Mouse (Mus musculus): ENCODE measurements around the gene Mcm7.
"Not testable (repeated sequence)": the region's sequence is repeated elsewhere in the genome, so short reads cannot be mapped to it uniquely, and the experiment has no call there.

Mcm7 gene

DNA sequence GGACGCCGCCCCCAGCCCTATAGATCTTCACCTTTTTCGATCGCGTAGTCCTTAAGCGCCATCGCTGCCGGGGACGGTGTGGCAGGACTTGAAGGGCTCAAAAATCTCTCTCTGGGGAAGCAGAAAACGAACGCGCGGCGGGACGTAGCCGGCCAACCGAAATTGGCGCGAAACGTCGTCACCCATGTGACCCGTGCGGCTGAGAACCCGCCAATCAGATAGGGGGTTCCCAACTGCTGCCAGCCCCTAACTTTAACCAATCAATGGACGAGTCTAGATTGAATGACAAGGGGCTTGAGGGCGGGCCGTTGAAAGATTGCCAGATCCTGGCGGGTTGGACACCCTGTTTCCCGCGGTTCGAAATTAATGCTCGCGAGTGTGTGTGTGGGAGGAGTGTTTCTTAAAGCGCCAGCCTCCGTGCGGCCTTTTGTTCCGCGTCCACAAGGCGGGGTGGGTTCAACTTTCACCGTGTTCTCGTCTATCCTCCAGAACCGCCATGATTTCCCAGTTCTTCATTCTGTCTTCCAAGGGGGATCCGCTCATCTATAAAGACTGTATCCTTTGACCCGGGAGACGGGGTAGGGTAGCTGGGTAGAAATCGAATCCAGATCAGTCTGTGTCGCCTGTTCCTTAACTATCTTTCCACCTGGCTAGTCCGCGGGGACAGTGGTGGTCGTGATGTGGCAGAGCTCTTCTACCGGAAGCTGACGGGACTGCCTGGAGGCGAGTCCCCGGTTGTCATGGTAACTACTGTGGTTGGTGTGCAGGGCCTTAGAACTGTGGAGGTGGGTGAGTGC lies at the start of gene Mcm7, which contains the start of gene Ap4m1:
Gene Mcm7, minus strand, starts transcription at position 728 of the 797 bp plus-strand sequence.
Gene Ap4m1, plus strand, starts transcription at position 308 of the 797 bp plus-strand sequence.
- DNase-seq, result peak; percentile 99

DNA sequence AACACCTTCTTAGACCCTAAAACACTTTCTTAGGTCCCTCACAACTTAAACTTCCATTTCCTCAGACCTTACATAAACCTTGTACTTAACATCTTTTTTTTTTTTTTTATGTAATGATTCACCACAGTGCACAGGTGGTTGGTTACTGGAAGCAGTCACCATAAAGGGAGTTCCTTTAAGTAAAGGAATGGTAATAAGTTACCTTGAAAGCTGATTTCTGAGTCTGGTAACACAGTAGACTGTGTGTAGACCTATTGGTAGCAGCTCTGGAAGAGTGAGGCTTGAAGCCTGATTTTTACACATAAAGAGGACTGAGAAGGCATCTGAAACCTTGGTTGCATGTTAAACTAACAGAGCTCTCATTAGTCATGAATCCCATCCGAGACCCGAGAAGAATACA lies 47.6 kb upstream of the Mcm7 start:
- no peak for DNase-seq

GRCm38 (mm10) chr5:138216632-138217031 lies 44.4 kb upstream of the Mcm7 start:
- not testable (repeated sequence) for DNase-seq

DNA sequence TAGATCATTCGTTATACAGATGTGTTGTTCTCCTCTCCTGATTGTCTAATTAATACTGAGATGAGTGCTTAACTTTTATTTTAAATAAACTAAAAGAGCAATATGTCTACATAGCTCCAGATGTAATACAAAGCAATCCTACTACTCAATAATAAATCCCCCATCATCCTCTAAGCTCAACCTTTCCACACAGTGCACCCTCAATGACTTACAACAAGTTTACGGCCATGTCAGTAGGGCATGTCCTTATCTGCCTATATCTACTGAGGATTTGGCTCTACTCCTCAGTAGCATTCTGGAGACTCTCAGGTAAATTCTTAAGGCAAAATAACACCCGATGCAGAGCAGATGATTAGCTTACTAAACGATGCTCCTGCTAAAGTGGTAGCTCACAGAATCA lies 35.7 kb upstream of the Mcm7 start:
- no peak for DNase-seq

DNA sequence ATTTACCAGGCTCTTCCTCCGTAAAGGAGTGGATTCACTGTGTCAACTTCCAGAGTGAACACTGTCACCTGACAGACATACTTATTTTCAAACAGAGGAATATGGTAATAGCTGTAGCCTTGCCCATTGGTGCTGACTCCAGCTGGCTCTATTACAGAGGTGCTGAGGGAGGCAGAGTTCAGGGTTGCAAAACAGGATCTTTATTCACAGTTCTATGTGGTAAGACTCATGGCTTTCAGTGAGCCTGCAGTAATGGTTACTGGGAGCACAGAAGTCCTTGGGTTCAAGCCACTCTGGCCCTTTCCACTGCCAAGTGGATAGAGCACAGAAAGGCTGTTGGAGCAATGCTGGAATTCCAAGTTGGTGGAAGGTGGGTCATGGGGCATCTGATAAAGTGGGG lies 35.0 kb upstream of the Mcm7 start:
- no peak for DNase-seq

- peak in 1 of 2 experiments; percentile 44 for DNase-seq
Observed at GRCm38 (mm10) chr5:138202086-138202485, 29.9 kb upstream of the Mcm7 start.

- DNase-seq, result peak in 1 of 2 experiments; percentile 38
Observed at GRCm38 (mm10) chr5:138199576-138199975, 27.4 kb upstream of the Mcm7 start.

- no peak for DNase-seq
Observed at GRCm38 (mm10) chr5:138195463-138195862, 23.2 kb upstream of the Mcm7 start.

GRCm38 (mm10) chr5:138194755-138195345 lies 22.6 kb upstream of the Mcm7 start:
- peak in 1 of 2 experiments; percentile 66 for DNase-seq

GRCm38 (mm10) chr5:138193771-138194727 lies 21.8 kb upstream of the Mcm7 start, which contains the start of gene Mblac1:
Gene Mblac1, plus strand, starts transcription at chr5:138194314.
- peak; percentile 90 to 92 for DNase-seq

GRCm38 (mm10) chr5:138187661-138188306 lies 15.6 kb upstream of the Mcm7 start:
- DNase-seq, result peak; percentile 68 to 80

DNA sequence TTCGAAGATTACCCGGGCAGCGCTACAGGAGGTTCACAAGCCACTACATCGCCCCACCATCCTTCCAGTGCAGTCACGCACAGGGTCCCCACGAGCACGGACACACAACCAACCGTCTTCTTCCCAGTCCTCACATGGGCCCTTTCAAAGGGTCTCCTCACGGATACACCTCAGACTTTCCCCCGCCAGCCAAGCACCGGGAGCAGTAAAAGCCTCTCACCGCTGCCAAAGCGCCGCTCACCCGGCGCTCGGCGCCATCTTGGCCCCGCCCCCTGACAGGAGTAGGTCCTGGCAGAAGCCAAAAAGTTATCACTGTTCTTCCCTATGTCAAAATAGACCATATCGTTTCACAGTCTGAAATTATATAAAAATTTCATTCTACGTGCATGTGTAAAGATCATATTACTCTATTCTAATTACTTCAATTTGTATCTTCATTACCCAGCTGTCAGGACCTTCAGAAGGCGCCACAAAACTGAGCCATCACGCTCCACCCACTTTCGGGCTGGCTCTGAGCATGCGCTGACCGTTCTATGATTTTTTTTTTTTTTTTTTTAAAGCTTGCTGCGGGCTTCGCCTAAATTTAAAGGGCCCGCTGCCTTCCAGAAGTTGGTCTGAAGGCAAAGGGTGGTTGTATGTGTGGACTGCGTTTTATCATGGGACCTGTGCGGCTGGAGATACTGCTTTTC lies 14.9 kb upstream of the Mcm7 start, which contains the start of the genes Taf6 and Cnpy4:
Gene Taf6, minus strand, starts transcription at position 502 of the 689 bp plus-strand sequence.
Gene Cnpy4, plus strand, starts transcription at position 536 of the 689 bp plus-strand sequence.
- peak; percentile 86 to 90 for DNase-seq

DNA sequence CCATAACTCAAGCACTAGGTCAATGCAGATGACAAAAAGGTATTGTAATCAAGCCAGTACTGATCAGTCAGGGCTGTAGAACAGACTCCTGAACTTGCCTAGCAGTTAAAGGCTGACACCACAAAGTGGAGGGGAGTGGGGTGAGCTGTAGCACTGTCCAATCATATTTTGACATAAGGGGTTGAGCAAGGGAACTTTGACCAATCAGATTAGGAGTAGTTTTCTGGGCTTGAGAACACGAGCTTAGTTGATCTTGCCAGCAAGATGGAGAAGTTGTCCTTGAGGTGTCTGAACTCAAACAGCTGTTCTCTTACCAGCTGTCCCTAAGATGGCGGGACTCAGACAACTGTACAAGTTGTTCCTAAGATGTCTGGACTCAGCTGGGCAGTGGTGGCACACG lies 995 bp upstream of the Mcm7 start:
- DNase-seq, result no peak

GRCm38 (mm10) chr5:138170936-138171561 lies 1.2 kb downstream of the Mcm7 start:
- DNase-seq, result peak; percentile 98 to 99

DNA sequence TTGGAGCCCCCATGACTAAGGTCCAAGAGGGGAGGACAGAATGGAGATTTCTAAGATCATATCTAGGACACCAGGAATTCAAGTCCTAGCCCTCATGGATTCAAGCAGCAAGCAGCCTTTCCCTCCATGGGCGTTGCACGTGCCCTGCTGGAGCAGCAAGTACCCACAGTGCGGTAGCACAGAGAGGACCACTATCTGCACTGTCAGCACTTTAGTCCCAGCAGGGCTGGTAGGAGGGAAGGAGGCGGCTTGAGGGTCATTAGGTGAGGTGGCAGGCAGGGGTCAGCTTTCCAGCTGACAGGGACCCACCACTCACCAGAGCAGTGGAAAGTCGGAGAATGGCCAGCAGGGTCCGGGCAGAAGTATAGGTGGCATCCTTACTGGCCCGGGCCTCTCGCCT lies 6.6 kb downstream of the Mcm7 start:
- no peak for DNase-seq

DNA sequence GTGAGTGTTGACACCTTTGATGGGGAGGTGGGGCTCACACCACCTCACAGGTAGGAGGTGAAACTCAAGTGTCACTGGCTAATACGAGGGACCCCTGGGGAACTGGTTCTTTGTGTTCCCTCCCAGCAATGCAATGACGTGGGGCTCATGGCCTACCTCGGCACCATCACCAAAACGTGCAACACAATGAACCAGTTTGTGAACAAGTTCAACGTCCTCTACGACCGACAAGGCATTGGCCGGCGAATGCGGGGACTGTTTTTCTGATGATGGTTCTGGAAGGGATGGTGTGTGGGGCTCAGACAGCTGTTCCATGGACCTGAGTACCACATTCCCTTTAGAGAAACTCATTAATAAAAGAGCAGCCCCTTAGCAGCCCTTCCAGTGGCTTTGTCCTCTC lies 8.6 kb downstream of the Mcm7 start:
- DNase-seq, result no peak

DNA sequence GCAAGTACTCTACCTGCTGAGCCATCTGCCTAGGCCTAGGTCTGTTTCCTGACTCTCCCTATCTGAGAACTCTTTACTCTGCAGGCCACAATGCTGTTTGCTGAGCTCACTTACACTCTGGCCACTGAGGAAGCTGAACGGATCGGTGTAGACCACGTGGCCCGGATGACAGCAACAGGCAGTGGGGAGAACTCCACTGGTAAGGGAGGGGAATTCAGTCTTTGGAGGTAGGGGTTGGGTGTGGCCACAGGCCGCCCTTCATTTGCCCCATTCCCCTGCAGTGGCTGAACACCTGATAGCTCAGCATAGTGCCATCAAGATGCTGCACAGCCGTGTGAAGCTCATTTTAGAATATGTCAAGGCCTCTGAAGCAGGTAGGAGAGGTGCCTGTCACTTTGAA lies 9.2 kb downstream of the Mcm7 start:
- no peak for DNase-seq

- peak; percentile 97 to 98 for DNase-seq
Observed at GRCm38 (mm10) chr5:138160842-138161665, 11.2 kb downstream of the Mcm7 start, which contains the start of gene Cops6. Gene Cops6, plus strand, starts transcription at chr5:138161071.

- no peak for DNase-seq
Observed at GRCm38 (mm10) chr5:138160224-138160762, 11.9 kb downstream of the Mcm7 start.
